In the genomic region with DNA sequence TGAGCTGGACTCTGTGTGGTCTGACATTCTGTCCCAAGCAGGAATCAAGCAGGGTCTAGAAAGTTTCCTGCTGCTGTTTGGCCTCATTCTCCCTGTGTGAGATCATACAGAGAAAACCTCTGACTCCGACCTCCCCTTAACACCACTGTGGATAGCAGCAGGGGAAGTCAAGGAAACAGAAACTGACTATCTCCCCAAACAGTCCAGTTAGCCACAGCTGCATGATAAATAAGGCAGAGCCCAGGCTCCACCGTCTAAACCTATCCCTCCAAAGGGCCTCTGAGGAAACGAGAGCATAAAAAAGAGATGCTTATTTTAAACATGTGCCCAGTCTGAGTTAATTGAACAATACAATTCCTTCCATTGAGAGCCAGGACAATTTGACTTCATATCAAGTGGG, we compare ENCODE assay signal across 22 mouse cellular contexts.
"Had no signal": no experiment of that assay in that cellular context is flagged by ENCODE, and none has a peak within 500 bp of the region (broad histone marks: within the 10 kb centered on the region; RNA-seq: fewer than 3 reads in every experiment).

No protein-coding gene starts in this region.

- H3K9ac ChIP-seq: kidney, embryonic 15.5 days; limb, embryonic 12.5 days; limb, embryonic 15.5 days; lung, embryonic 14.5 days; midbrain, embryonic 12.5 days; neural tube, embryonic 13.5 days had no signal

- H3K27me3 ChIP-seq: kidney, embryonic 15.5 days; limb, embryonic 12.5 days; limb, embryonic 15.5 days; midbrain, embryonic 12.5 days; neural tube, embryonic 13.5 days had no signal

- ATAC-seq: lung, postnatal 0 days; midbrain, embryonic 16.5 days had no signal

- H3K4me1 ChIP-seq: kidney, embryonic 15.5 days; limb, embryonic 12.5 days; limb, embryonic 15.5 days; midbrain, embryonic 12.5 days; neural tube, embryonic 13.5 days had no signal

- H3K9me3 ChIP-seq: kidney, embryonic 15.5 days; limb, embryonic 12.5 days; limb, embryonic 15.5 days; midbrain, embryonic 12.5 days; neural tube, embryonic 13.5 days had no signal

- H3K4me2 ChIP-seq: kidney, embryonic 15.5 days; limb, embryonic 12.5 days; limb, embryonic 15.5 days; lung, embryonic 14.5 days; midbrain, embryonic 12.5 days; neural tube, embryonic 13.5 days had no signal

- H3K4me3 ChIP-seq: kidney, embryonic 15.5 days; limb, embryonic 12.5 days; limb, embryonic 15.5 days; midbrain, embryonic 12.5 days; myocyte; neural tube, embryonic 13.5 days had no signal

- H3K36me3 ChIP-seq: kidney, embryonic 15.5 days; limb, embryonic 12.5 days; limb, embryonic 15.5 days; midbrain, embryonic 12.5 days; neural tube, embryonic 13.5 days had no signal

- DNase-seq: kidney, adult 11 months; kidney, adult 8-10 months; kidney, postnatal 10 days; kidney, postnatal 36 days; left cerebral cortex, postnatal 4 days; lung, embryonic 14.5 days; right cerebral cortex, adult 18-20 months; right cerebral cortex, postnatal 14 days; right cerebral cortex, postnatal 4 days; thymus, adult 2 months; thymus, postnatal 14 days; thymus, postnatal 4 days had no signal

- H3K27ac ChIP-seq: kidney, embryonic 15.5 days; limb, embryonic 12.5 days; limb, embryonic 15.5 days; macrophage; midbrain, embryonic 12.5 days; neural tube, embryonic 13.5 days; stomach, postnatal 0 days had no signal
